Mouse (Mus musculus) myocyte (in vitro differentiated cells): Measurements from ENCODE around the gene Col1a2. TPM values are rescaled to one million over a fixed set of nuclear protein-coding genes. Genes with fewer than 3 reads are reported as not detected.
A peak's percentile ranks its signal among the peaks of the same experiment; 100 is the strongest.

ENCODE experiments used
- H3K27me3 ChIP-seq: one replicate; pipeline ENCODE4 v1.6.1; 2011; ENCODE audit not compliant: control insufficient read depth, insufficient read depth, insufficient read length
- H3K36me3 ChIP-seq: one replicate; pipeline ENCODE4 v1.6.1; 2011; ENCODE audit not compliant: control insufficient read depth, insufficient read depth
- H3K4me2 ChIP-seq: one replicate; pipeline ENCODE4 v1.6.1; 2011; ENCODE audit warnings: low read depth, control low read depth
- H3K4me3 ChIP-seq: one replicate; pipeline ENCODE4 v1.5.1; 2011; ENCODE audit warnings: mild to moderate bottlenecking, control low read depth, moderate library complexity
- H3K79me2 ChIP-seq: one replicate; pipeline ENCODE4 v1.6.1; 2011; ENCODE audit not compliant: control insufficient read depth, insufficient read depth
- H3ac ChIP-seq: one replicate; pipeline ENCODE4 v1.6.1; 2011; ENCODE audit not compliant: control insufficient read depth, insufficient read length
- CEBPB ChIP-seq: IDR thresholded peaks from 2 replicates; pipeline ENCODE4 v1.6.1; 2011; ENCODE audit warnings: mild to moderate bottlenecking, moderate library complexity; ENCODE audit not compliant: poor library complexity, insufficient read depth, severe bottlenecking
- E2F4 ChIP-seq: IDR thresholded peaks from one replicate; pipeline ENCODE4 v1.6.1; 2011; ENCODE audit warnings: mild to moderate bottlenecking, control low read depth, moderate library complexity; ENCODE audit not compliant: insufficient read depth
- MAX ChIP-seq: IDR thresholded peaks from one replicate; pipeline ENCODE4 v1.6.1; 2011; ENCODE audit warnings: low read depth, mild to moderate bottlenecking, control low read depth
- MYOD1 ChIP-seq, 3 experiments: IDR thresholded peaks; one replicate each; pipeline ENCODE4 v1.6.1; 2011; ENCODE audit warnings: control low read depth in 2 of 3, low read depth in 2 of 3, mild to moderate bottlenecking in 2 of 3, moderate library complexity in 1 of 3; ENCODE audit not compliant: insufficient read length in 2 of 3, control insufficient read depth in 1 of 3
- MYOG ChIP-seq, 3 experiments: IDR thresholded peaks; one replicate each; pipeline ENCODE4 v1.6.1; 2011; ENCODE audit warnings: control low read depth in 2 of 3, low read depth in 2 of 3, mild to moderate bottlenecking in 2 of 3; ENCODE audit not compliant: insufficient read length in 2 of 3, control insufficient read depth in 1 of 3, insufficient read depth in 1 of 3
- POLR2A ChIP-seq: IDR thresholded peaks from one replicate; pipeline ENCODE4 v1.6.1; 2011; ENCODE audit warnings: low read depth, mild to moderate bottlenecking, control low read depth, moderate library complexity; ENCODE audit not compliant: insufficient read length
- POLR2AphosphoS2 ChIP-seq: IDR thresholded peaks from one replicate; pipeline ENCODE4 v1.6.1; 2011; ENCODE audit warnings: low read depth, control low read depth; ENCODE audit not compliant: insufficient read length
- REST ChIP-seq: IDR thresholded peaks from one replicate; pipeline ENCODE4 v1.6.1; 2011; ENCODE audit warnings: mild to moderate bottlenecking, control low read depth, moderate library complexity; ENCODE audit not compliant: insufficient read depth, insufficient read length
- SRF ChIP-seq: IDR thresholded peaks from one replicate; pipeline ENCODE4 v1.6.1; 2011; ENCODE audit warnings: low read depth; ENCODE audit not compliant: control insufficient read depth, insufficient read length
- TCF12 ChIP-seq: IDR thresholded peaks from one replicate; pipeline ENCODE4 v1.6.1; 2011; ENCODE audit warnings: mild to moderate bottlenecking, control low read depth; ENCODE audit not compliant: poor library complexity, insufficient read depth, severe bottlenecking
- TCF3 ChIP-seq: IDR thresholded peaks from one replicate; pipeline ENCODE4 v1.6.1; 2011; ENCODE audit warnings: low read depth, control low read depth; ENCODE audit not compliant: insufficient read length
- USF1 ChIP-seq: IDR thresholded peaks from one replicate; pipeline ENCODE4 v1.6.1; 2011; ENCODE audit warnings: low read depth, mild to moderate bottlenecking, control low read depth, moderate library complexity
- polyA plus RNA-seq: library from polyadenylated mRNA; unstranded; fragments of >200 nt; fragmentation: generic; extraction: Trizol; gene quantifications from one replicate; pipeline ENCODE4 v1.2.1, GENCODE M21; 2012; ENCODE audit warnings: missing spikeins

Gene Col1a2
- polyA plus RNA-seq, 1 experiment = 627 TPM

DNA sequence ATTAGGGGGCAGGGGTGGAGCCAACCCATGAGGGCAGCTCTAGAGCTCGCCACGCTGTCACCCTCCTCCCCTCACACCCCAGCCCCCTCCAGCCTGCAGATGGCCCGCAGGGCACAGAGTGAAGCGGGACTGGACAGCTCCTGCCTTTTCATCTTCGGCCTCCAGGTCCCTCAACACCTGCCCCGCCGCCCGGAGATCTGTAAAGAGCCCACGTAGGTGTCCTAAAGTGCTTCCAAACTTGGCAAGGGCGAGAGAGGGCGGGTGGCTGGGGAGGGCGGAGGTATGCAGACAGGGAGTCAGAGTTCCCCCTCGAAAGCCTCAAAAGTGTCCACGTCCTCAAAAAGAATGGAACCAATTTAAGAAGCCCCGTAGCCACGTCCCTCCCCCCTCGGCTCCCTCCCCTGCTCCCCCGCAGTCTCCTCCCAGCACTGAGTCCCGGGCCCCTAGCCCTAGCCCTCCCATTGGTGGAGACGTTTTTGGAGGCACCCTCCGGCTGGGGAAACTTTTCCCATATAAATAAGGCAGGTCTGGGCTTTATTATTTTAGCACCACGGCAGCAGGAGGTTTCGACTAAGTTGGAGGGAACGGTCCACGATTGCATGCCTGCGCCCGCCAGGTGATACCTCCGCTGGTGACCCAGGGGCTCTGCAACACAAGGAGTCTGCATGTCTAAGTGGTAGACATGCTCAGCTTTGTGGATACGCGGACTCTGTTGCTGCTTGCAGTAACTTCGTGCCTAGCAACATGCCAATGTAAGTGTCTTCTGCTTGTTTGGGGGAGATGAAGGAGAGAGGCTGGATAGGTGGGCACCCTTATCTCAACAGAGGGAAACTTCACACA lies 764 bp downstream of the Col1a2 start:
- Histone ChIP-seq H3K79me2 (peaks cover 29% of the 10 kb centered on the region), H3ac (no peak overlapping the region), H3K36me3 (peaks cover 9% of the 10 kb centered on the region), H3K4me2 (peak overlapping the region; percentile 59), H3K4me3 (peak overlapping the region; percentile 55), H3K27me3 (no peaks in the 10 kb centered on the region)
- TF ChIP-seq REST = no peak
- TF ChIP-seq POLR2A = peak; percentile 85
- TF ChIP-seq POLR2AphosphoS2 = peak; percentile 95

DNA sequence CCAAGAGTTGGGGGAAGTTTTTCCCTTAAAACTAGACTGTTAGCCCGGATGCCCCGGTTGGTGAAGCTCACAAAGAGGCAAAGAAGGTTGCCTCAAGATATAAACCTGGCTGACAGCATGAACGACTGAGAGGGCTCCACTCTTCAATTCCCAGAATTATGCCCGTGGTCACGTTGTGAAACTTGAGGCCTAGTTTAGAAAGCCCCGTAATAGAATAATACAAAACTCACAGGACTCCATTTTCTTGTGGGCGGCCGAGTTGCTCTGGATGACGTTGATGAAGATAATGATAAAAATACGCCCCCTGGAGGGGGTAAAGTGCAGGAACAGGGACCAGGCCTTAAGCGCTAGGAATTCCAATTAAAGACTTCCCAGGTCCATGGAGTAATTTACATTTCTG lies 1.5 kb downstream of the Col1a2 start:
- Histone ChIP-seq H3K79me2 (peaks cover 30% of the 10 kb centered on the region), H3K27me3 (no peaks in the 10 kb centered on the region), H3K4me3 (peak overlapping the region; percentile 55), H3K4me2 (peak overlapping the region; percentile 59), H3K36me3 (peaks cover 16% of the 10 kb centered on the region), H3ac (no peak overlapping the region)
- TF ChIP-seq TCF3 (no peak), CEBPB (0 out of 2 replicates have a peak, but pooled peaks have one; percentile 10), MAX (no peak), SRF (no peak), E2F4 (no peak), POLR2AphosphoS2 (no peak)

DNA sequence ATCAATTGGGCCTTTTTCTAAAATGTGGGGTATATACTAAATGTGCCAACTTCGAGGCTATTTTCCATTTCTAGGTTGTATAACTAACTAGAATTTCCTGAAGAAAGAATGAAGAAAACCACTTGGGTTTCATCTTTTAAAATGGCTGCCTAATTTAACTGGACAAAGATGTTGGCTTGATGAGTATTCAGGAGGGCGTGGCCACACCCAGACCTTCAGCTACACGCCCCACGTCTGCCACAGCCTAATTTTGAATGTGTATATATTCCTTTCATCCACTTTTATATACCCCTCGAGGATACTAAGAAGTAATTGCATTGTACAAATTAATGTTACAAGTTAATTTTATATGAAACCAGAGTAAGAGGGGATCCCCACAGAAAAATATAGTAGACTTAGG lies 2.2 kb downstream of the Col1a2 start:
- H3K79me2 ChIP-seq = peaks cover 30% of the 10 kb centered on the region
- no peaks in the 10 kb centered on the region for H3K27me3 ChIP-seq
- peak overlapping the region; percentile 59 for H3K4me2 ChIP-seq
- peak overlapping the region; percentile 55 for H3K4me3 ChIP-seq
- H3ac ChIP-seq = no peak overlapping the region
- peaks cover 20% of the 10 kb centered on the region for H3K36me3 ChIP-seq
- no peak for TF ChIP-seq MYOG (IDR thresholded peaks at IDR 0.05; ENCODE audit: control insufficient read depth in 1 of 3, insufficient read depth in 1 of 3, insufficient read length in 2 of 3, low read depth in 2 of 3)
- no peak for TF ChIP-seq CEBPB
- no peak for TF ChIP-seq POLR2A
- TF ChIP-seq SRF = no peak
- no peak for TF ChIP-seq MYOD1 (IDR thresholded peaks at IDR 0.05; ENCODE audit: control insufficient read depth in 1 of 3, insufficient read length in 2 of 3, low read depth in 2 of 3)
- TF ChIP-seq TCF12 = no peak
- no peak for TF ChIP-seq TCF3
- no peak for TF ChIP-seq E2F4
- TF ChIP-seq POLR2AphosphoS2 = no peak
- no peak for TF ChIP-seq MAX
- TF ChIP-seq REST = no peak
- TF ChIP-seq USF1 = no peak

DNA sequence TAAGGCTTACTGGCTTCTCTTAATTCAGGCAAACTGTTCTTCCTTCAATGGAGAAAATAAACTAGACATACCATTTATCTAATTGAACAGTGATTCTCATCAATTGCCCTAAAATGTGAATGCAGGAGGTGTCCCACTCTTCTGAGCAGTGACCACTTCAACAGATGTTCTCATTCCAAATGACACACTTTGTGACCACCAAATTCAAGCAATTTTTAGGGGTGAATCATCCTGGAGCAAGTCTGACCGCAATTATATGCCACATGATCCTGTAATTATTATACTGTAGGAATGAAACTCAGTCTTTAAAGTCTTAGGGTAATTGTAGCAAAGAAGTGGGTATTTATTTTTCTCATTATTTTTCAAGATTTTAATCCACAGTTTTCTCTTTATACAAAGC lies 2.7 kb downstream of the Col1a2 start:
- Histone ChIP-seq H3K27me3 (no peaks in the 10 kb centered on the region), H3K79me2 (peaks cover 30% of the 10 kb centered on the region), H3K4me3 (peak overlapping the region; percentile 55), H3ac (no peak overlapping the region), H3K4me2 (peak overlapping the region; percentile 59), H3K36me3 (peaks cover 23% of the 10 kb centered on the region)
- TF ChIP-seq POLR2AphosphoS2 (no peak), USF1 (peak; percentile 62), MYOD1 (IDR thresholded peaks at IDR 0.05; ENCODE audit: control insufficient read depth in 1 of 3, insufficient read length in 2 of 3, low read depth in 2 of 3) (peak in 2 of 3 experiments; percentile 14 to 28)

DNA sequence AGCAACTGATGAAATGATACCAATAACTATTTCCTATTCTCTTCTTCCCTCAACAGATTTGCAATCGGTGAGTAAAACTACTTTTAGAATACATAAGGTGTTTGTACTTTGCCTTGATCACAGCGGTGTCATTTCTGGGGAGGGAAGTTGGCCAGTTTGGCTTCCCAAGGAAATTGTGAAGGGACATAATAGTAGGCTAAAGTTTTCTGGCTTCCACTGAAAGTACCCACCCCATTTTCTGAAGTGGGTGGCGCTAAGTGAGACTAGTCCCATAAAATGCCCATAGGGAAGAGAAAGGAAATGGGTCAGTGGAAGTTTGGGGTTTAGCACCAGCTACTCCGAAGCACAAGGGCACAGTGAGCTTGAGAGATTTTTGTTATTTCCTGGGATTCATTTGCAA lies 3.7 kb downstream of the Col1a2 start:
- Histone ChIP-seq H3ac (no peak overlapping the region), H3K79me2 (peaks cover 30% of the 10 kb centered on the region), H3K36me3 (peaks cover 33% of the 10 kb centered on the region), H3K4me3 (peak overlapping the region; percentile 55), H3K4me2 (peak overlapping the region; percentile 59), H3K27me3 (no peaks in the 10 kb centered on the region)
- TF ChIP-seq USF1 (no peak), E2F4 (no peak), MYOD1 (IDR thresholded peaks at IDR 0.05; ENCODE audit: control insufficient read depth in 1 of 3, insufficient read length in 2 of 3, low read depth in 2 of 3) (no peak), MAX (no peak), CEBPB (no peak), TCF12 (no peak), POLR2AphosphoS2 (no peak), TCF3 (no peak), SRF (no peak), POLR2A (no peak), REST (no peak), MYOG (IDR thresholded peaks at IDR 0.05; ENCODE audit: control insufficient read depth in 1 of 3, insufficient read depth in 1 of 3, insufficient read length in 2 of 3, low read depth in 2 of 3) (no peak)
